Mouse (Mus musculus): ENCODE measurements around the gene Zfp644. TPM values are rescaled to one million over a fixed set of nuclear protein-coding genes. Genes with fewer than 3 reads are reported as not detected.

Gene Zfp644
- total and polyA plus RNA-seq, 2 experiments = 4.5 to 33.7 TPM

DNA sequence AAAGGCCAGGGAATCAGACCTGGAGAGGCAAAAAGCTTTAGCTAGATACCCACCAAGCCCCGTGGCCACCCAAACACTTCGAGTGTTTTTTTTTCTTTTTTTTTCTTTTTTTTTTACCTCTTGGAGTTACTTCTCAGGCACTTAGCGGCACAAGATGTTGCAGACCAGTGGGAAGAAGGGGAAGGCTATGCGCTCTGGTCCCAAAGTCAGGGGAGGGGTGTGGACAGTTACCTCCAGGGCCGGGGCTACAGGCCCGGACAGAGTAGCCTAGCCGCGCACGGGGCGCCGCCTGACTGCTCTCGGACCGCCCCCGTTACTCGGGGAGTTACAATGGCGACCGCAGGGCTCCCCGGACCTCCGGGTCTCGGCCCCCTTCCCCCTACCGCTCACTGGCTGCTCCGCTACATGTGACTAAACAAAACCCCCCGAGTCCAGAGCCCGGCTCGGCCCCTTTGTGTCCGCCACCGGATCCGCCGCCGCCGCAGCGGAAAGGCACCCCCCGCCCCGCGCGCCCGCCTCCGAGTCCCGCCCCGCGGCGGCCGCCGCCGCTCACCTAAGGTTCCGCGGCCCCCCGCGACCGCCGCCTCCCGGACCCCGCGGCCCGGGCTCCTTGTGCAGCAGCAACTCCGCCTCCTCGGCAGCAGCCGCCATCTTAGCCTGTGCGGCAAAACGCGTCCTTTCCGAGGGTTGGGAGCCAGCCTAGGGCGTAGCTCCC lies 1.2 kb downstream of the Zfp644 start:
- Histone ChIP-seq H3K27me3 (ENCODE audit: control insufficient read depth, insufficient read depth, low read length) (no peaks in the 10 kb centered on the region), H3K9ac (ENCODE audit: low read depth, low read length) (peak overlapping the region; percentile 95), H3K36me3 (ENCODE audit: control insufficient read depth, insufficient read depth, low read length) (peaks cover 1% of the 10 kb centered on the region; the same call in 1 of the 2 replicates), H3K79me2 (ENCODE audit: control insufficient read depth, insufficient read depth, low read length) (peaks cover 23% of the 10 kb centered on the region), H3K27ac (replicated peaks; ENCODE audit: insufficient read depth, low read depth, low read length) (peak overlapping the region; percentile 88), H3K4me3 (ENCODE audit: insufficient read depth, low read depth, low read length) (peak overlapping the region; percentile 84), H3K4me1 (ENCODE audit: control insufficient read depth, insufficient read depth, low read length) (peaks cover 8% of the 10 kb centered on the region)
- TF ChIP-seq CTCF (IDR thresholded peaks at IDR 0.05; ENCODE audit: low read depth, low read length) = no peak
- no peak for TF ChIP-seq POLR2A (IDR thresholded peaks at IDR 0.05; ENCODE audit: extremely low read depth, insufficient read depth, low read length)
- under 1% methylated on average over 59 of the region's 63 CpGs for WGBS
- DNase-seq (ENCODE audit: extremely low read depth, low read depth, low spot score) = peak; percentile 28

DNA sequence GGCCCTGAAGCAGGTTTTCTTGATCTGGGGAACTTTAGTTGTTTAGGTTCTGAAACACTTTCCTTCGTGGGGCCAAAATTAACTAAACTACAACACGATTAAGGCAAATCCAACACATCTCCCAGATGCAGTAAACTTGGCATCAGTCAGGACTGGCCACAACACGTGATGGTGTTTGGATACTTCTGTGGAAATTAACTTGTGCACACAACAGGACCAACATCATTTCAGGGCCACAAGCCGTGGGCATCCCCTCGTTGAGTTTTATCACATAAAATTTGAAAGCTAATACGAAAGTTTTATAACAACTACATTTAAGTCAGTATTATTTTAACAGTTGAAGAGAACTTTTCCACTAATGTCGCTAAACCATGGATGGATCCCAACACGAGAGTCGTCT lies 1.9 kb downstream of the Zfp644 start:
- H3K27me3 ChIP-seq (ENCODE audit: control insufficient read depth, insufficient read depth, low read length) = no peaks in the 10 kb centered on the region
- H3K9ac ChIP-seq (ENCODE audit: low read depth, low read length) = peak overlapping the region; percentile 95; the same call in 1 of the 2 replicates
- peak; percentile 39 for DNase-seq (ENCODE audit: extremely low read depth, low read depth, low spot score)
- peaks cover 23% of the 10 kb centered on the region for H3K79me2 ChIP-seq (ENCODE audit: control insufficient read depth, insufficient read depth, low read length)
- TF ChIP-seq CTCF (IDR thresholded peaks at IDR 0.05; ENCODE audit: low read depth, low read length) (no peak), POLR2A (IDR thresholded peaks at IDR 0.05; ENCODE audit: extremely low read depth, insufficient read depth, low read length) (no peak)
- peaks cover 1% of the 10 kb centered on the region; the same call in 1 of the 2 replicates for H3K36me3 ChIP-seq (ENCODE audit: control insufficient read depth, insufficient read depth, low read length)
- H3K4me3 ChIP-seq (ENCODE audit: insufficient read depth, low read depth, low read length) = peak overlapping the region; percentile 26; the same call in 1 of the 2 replicates
- 19% methylated on average over 9 of the region's 9 CpGs for WGBS
- H3K27ac ChIP-seq (replicated peaks; ENCODE audit: insufficient read depth, low read depth, low read length) = no peak overlapping the region
- peaks cover 8% of the 10 kb centered on the region for H3K4me1 ChIP-seq (ENCODE audit: control insufficient read depth, insufficient read depth, low read length)

GRCm38 (mm10) chr5:106694683-106695082 lies 2.4 kb downstream of the Zfp644 start:
- H3K27ac ChIP-seq (replicated peaks; ENCODE audit: insufficient read depth, low read depth, low read length) = no peak overlapping the region
- peaks cover 23% of the 10 kb centered on the region for H3K79me2 ChIP-seq (ENCODE audit: control insufficient read depth, insufficient read depth, low read length)
- H3K4me1 ChIP-seq (ENCODE audit: control insufficient read depth, insufficient read depth, low read length) = peaks cover 8% of the 10 kb centered on the region
- H3K27me3 ChIP-seq (ENCODE audit: control insufficient read depth, insufficient read depth, low read length) = no peaks in the 10 kb centered on the region
- peaks cover 1% of the 10 kb centered on the region; the same call in 1 of the 2 replicates for H3K36me3 ChIP-seq (ENCODE audit: control insufficient read depth, insufficient read depth, low read length)
- no peak overlapping the region for H3K9ac ChIP-seq (ENCODE audit: low read depth, low read length)
- no peak for DNase-seq (ENCODE audit: extremely low read depth, low read depth, low spot score)
- 97% methylated on average over 1 of the region's 1 CpGs for WGBS
- H3K4me3 ChIP-seq (ENCODE audit: insufficient read depth, low read depth, low read length) = no peak overlapping the region
- TF ChIP-seq CTCF (IDR thresholded peaks at IDR 0.05; ENCODE audit: low read depth, low read length) = no peak

GRCm38 (mm10) chr5:106693034-106693433 lies 4.1 kb downstream of the Zfp644 start:
- TF ChIP-seq CTCF (IDR thresholded peaks at IDR 0.05; ENCODE audit: low read depth, low read length) (no peak), POLR2A (IDR thresholded peaks at IDR 0.05; ENCODE audit: extremely low read depth, insufficient read depth, low read length) (no peak)
- peak; percentile 21 for DNase-seq (ENCODE audit: extremely low read depth, low read depth, low spot score)
- no peak overlapping the region for H3K9ac ChIP-seq (ENCODE audit: low read depth, low read length)
- H3K27ac ChIP-seq (replicated peaks; ENCODE audit: insufficient read depth, low read depth, low read length) = no peak overlapping the region
- H3K4me1 ChIP-seq (ENCODE audit: control insufficient read depth, insufficient read depth, low read length) = peaks cover 8% of the 10 kb centered on the region
- H3K79me2 ChIP-seq (ENCODE audit: control insufficient read depth, insufficient read depth, low read length) = peaks cover 23% of the 10 kb centered on the region
- H3K27me3 ChIP-seq (ENCODE audit: control insufficient read depth, insufficient read depth, low read length) = no peaks in the 10 kb centered on the region
- H3K4me3 ChIP-seq (ENCODE audit: insufficient read depth, low read depth, low read length) = no peak overlapping the region
- H3K36me3 ChIP-seq (ENCODE audit: control insufficient read depth, insufficient read depth, low read length) = peaks cover 1% of the 10 kb centered on the region; the same call in 1 of the 2 replicates
- 85% methylated on average over 4 of the region's 4 CpGs for WGBS

DNA sequence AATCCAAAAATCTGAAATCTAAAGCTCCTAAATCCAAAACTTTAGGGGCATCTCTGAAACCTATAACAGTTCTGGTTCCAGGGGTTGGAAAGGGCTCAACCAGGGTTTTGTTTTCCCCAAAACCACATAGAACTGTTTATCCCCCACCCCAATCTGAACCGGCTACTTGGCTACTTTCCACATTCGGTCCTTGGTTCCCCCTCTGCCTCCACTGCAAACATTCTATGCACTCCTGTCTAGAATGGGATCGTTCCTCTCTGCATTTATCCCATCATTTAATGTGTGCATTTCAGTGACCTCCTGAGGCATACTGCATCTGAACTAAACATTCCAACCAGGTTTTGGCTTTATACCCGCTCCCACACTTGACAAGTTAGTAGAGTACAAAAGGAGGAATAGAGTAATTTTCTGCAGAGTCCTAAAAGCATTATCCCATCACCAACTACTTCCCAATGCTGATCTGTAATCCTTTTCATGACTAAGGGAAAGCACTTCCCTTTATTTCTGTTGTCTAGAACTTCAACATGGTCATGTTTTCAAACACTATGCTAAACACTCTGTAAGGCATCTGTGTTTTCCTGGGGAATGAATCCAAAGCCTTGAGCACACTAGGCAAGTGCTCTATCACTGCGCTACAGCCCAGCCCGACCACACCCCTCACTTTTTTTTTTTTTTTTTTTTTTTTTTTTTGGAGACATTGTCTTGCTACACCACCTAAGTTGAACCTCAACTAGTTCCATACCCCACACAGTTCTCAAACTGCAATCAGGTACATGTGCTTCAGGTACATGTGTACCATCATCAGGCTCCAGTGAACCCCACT lies 16.2 kb downstream of the Zfp644 start:
- Histone ChIP-seq H3K36me3 (ENCODE audit: control insufficient read depth, insufficient read depth, low read length) (no peaks in the 10 kb centered on the region), H3K9ac (ENCODE audit: low read depth, low read length) (no peak overlapping the region), H3K79me2 (ENCODE audit: control insufficient read depth, insufficient read depth, low read length) (peaks cover 18% of the 10 kb centered on the region; the same call in 1 of the 2 replicates), H3K4me3 (ENCODE audit: insufficient read depth, low read depth, low read length) (no peak overlapping the region), H3K27ac (replicated peaks; ENCODE audit: insufficient read depth, low read depth, low read length) (no peak overlapping the region), H3K27me3 (ENCODE audit: control insufficient read depth, insufficient read depth, low read length) (no peaks in the 10 kb centered on the region), H3K4me1 (ENCODE audit: control insufficient read depth, insufficient read depth, low read length) (peaks cover 3% of the 10 kb centered on the region)
- 91% methylated on average over 6 of the region's 6 CpGs for WGBS
- no peak for DNase-seq (ENCODE audit: extremely low read depth, low read depth, low spot score)
- TF ChIP-seq CTCF (IDR thresholded peaks at IDR 0.05; ENCODE audit: low read depth, low read length) (no peak), POLR2A (IDR thresholded peaks at IDR 0.05; ENCODE audit: extremely low read depth, insufficient read depth, low read length) (no peak)

Measured in liver, adult 2 months (tissue).